Mouse (Mus musculus): ENCODE measurements around the gene Gm14744. TPM values are rescaled to one million over a fixed set of nuclear protein-coding genes. Genes with fewer than 3 reads are reported as not detected.
"Not testable (repeated sequence)": the region's sequence is repeated elsewhere in the genome, so short reads cannot be mapped to it uniquely, and the experiment has no call there.

The Gm14744 gene
- total RNA-seq (2021) (not detected), polyA plus RNA-seq (2012; rRNA removed) (not detected in 2 replicates)
- long read RNA-seq: 0 reads

GRCm38 (mm10) chrX:77864458-77864857, at the start of gene Gm14744:
Gm14744 (plus strand) TSS chrX:77864758.
- DNase-seq: not testable (repeated sequence)

GRCm38 (mm10) chrX:77853523-77853922, 11.0 kb upstream of the Gm14744 start, which contains the start of gene Pbsn:
Pbsn (minus strand) TSS chrX:77853623.
- no peak for DNase-seq

- not testable (repeated sequence) for DNase-seq
Observed at GRCm38 (mm10) chrX:77880033-77880432, 15.5 kb downstream of the Gm14744 start.

Other genes starting within 250 kb of the Gm14744 start
- gene Prkx, start 68.5 kb upstream of the Gm14744 start, total RNA-seq (2021): 10 to 100 TPM; 12.6 to 18.4 TPM
- 11.6 and 12.7 TPM in 2 replicates for gene Prkx, start 68.5 kb upstream of the Gm14744 start, polyA plus RNA-seq (2012; rRNA removed)
- not detected for gene Pbsn, start 11.1 kb upstream of the Gm14744 start, total RNA-seq (2021)
- not detected in 2 replicates for gene Pbsn, start 11.1 kb upstream of the Gm14744 start, polyA plus RNA-seq (2012; rRNA removed)
- gene 5430402E10Rik, start 60.3 kb downstream of the Gm14744 start, total RNA-seq (2021): not detected
- not detected in 2 replicates for gene 5430402E10Rik, start 60.3 kb downstream of the Gm14744 start, polyA plus RNA-seq (2012; rRNA removed)
- gene Obp1a, start 226.6 kb downstream of the Gm14744 start, total RNA-seq (2021): not detected
- gene Obp1a, start 226.6 kb downstream of the Gm14744 start, polyA plus RNA-seq (2012; rRNA removed): not detected in 2 replicates